Mouse (Mus musculus): Measurements from ENCODE around the gene Hoxa5.

Gene Hoxa5

GRCm38 (mm10) chr6:52152226-52153193, 51.9 kb downstream of the Hoxa5 start:
- DNase-seq (ENCODE audit: low read depth in 2 of 2, low spot score in 2 of 2): no peak

Data from CD8-positive naive resting alpha-beta T cell, adult 2 months (primary cell).